ENCODE assay signal across 8 mouse cellular contexts in genomic region chr1:36279202-36279601, GRCm38 (mm10). TPM values are rescaled to one million over a fixed set of nuclear protein-coding genes. Genes with fewer than 3 reads are reported as not detected.
A peak's percentile ranks its signal among the peaks of the same experiment; 100 is the strongest.
DNase-seq lines count a peak whose midpoint lies in the region; ATAC-seq and TF ChIP-seq lines count a peak whose summit lies in the region.

No protein-coding gene starts in this region.

- peaks cover 6% of the 10 kb centered on the region; the same call in 1 of the 2 replicates for H3K4me1 ChIP-seq in hindbrain, embryonic 10.5 days (replicated peaks)
- no peaks in the 10 kb centered on the region for H3K4me1 ChIP-seq in hindbrain, embryonic 13.5 days (replicated peaks)
- peaks cover 6% of the 10 kb centered on the region for H3K4me1 ChIP-seq in bone marrow macrophage, adult 2 months (ENCODE audit: control insufficient read depth, insufficient read depth, low read length)
- no peaks in the 10 kb centered on the region; the same call in none of the 2 replicates for H3K4me1 ChIP-seq in embryonic fibroblast, embryonic 13.5 days (ENCODE audit: control insufficient read depth, insufficient read depth, low read length)
- no peaks in the 10 kb centered on the region for H3K4me1 ChIP-seq in midbrain, embryonic 13.5 days (replicated peaks)

- no peaks in the 10 kb centered on the region for H3K27me3 ChIP-seq in hindbrain, embryonic 10.5 days (ENCODE audit: insufficient read depth, poor library complexity, severe bottlenecking)
- no peaks in the 10 kb centered on the region for H3K27me3 ChIP-seq in hindbrain, embryonic 13.5 days
- no peaks in the 10 kb centered on the region for H3K27me3 ChIP-seq in midbrain, embryonic 13.5 days

- peak; percentile 71 for TF ChIP-seq CTCF in bone marrow macrophage, adult 2 months (IDR thresholded peaks at IDR 0.05; ENCODE audit: low read depth, low read length)
- peak; percentile 65; the same call in 1 of the 2 replicates for TF ChIP-seq CTCF in embryonic fibroblast, embryonic 13.5 days (IDR thresholded peaks at IDR 0.05; ENCODE audit: borderline replicate concordance, insufficient read depth, low read length)
- peak; percentile 88 for TF ChIP-seq CTCF in left cerebral cortex, adult 2 months (IDR thresholded peaks at IDR 0.05)

- no peaks in the 10 kb centered on the region for H3K36me3 ChIP-seq in hindbrain, embryonic 10.5 days
- H3K36me3 ChIP-seq in hindbrain, embryonic 13.5 days, result no peaks in the 10 kb centered on the region
- no peaks in the 10 kb centered on the region for H3K36me3 ChIP-seq in midbrain, embryonic 13.5 days

- H3K27ac ChIP-seq in hindbrain, embryonic 10.5 days, result no peak overlapping the region
- no peak overlapping the region for H3K27ac ChIP-seq in hindbrain, embryonic 13.5 days
- H3K27ac ChIP-seq in bone marrow macrophage, adult 2 months (ENCODE audit: insufficient read depth, low read depth, low read length), result no peak overlapping the region
- no peak overlapping the region for H3K27ac ChIP-seq in embryonic fibroblast, embryonic 13.5 days (ENCODE audit: insufficient read depth, low read length)
- H3K27ac ChIP-seq in left cerebral cortex, adult 2 months, result no peak overlapping the region
- H3K27ac ChIP-seq in midbrain, embryonic 13.5 days, result no peak overlapping the region

- H3K4me2 ChIP-seq in hindbrain, embryonic 13.5 days, result no peak overlapping the region
- no peak overlapping the region for H3K4me2 ChIP-seq in midbrain, embryonic 13.5 days (replicated peaks)

- 22% methylated on average over 3 of the region's 3 CpGs for WGBS in hindbrain, embryonic 10.5 days
- 31% methylated on average over 3 of the region's 3 CpGs for WGBS in hindbrain, embryonic 13.5 days
- 28% methylated on average over 3 of the region's 3 CpGs for WGBS in midbrain, embryonic 13.5 days

- TF ChIP-seq POLR2A in bone marrow macrophage, adult 2 months (IDR thresholded peaks at IDR 0.05; ENCODE audit: borderline replicate concordance, low read depth, low read length), result no peak
- no peak for TF ChIP-seq POLR2A in embryonic fibroblast, embryonic 13.5 days (IDR thresholded peaks at IDR 0.05; ENCODE audit: low read depth, low read length)

- no peaks in the 10 kb centered on the region for H3K9me3 ChIP-seq in hindbrain, embryonic 10.5 days
- H3K9me3 ChIP-seq in hindbrain, embryonic 13.5 days, result no peaks in the 10 kb centered on the region
- H3K9me3 ChIP-seq in midbrain, embryonic 13.5 days, result no peaks in the 10 kb centered on the region

- peak; percentile 68 for DNase-seq in hindbrain, embryonic 10.5 days (ENCODE audit: low spot score)
- DNase-seq in left cerebral cortex, adult 2 months (ENCODE audit: extremely low spot score in 1 of 2, low spot score in 2 of 2), result peak; percentile 74 to 80
- peak; percentile 80 to 87 for DNase-seq in spleen, postnatal 36 days (ENCODE audit: low spot score in 2 of 2)

- intact Hi-C loops in left cerebral cortex, adult 2 months (cut with DNase I), result loop anchor here (5.0 to 10.0 kb wide), 2 partner anchors 132 to 1384 kb away; no protein-coding TSS in a partner anchor

- H3K4me3 ChIP-seq in hindbrain, embryonic 10.5 days, result no peak overlapping the region
- H3K4me3 ChIP-seq in hindbrain, embryonic 13.5 days, result no peak overlapping the region
- no peak overlapping the region for H3K4me3 ChIP-seq in bone marrow macrophage, adult 2 months (ENCODE audit: insufficient read depth, low read length)
- no peak overlapping the region for H3K4me3 ChIP-seq in embryonic fibroblast, embryonic 13.5 days (ENCODE audit: insufficient read depth, low read length)
- H3K4me3 ChIP-seq in left cerebral cortex, adult 2 months, result no peak overlapping the region
- no peak overlapping the region for H3K4me3 ChIP-seq in midbrain, embryonic 13.5 days (replicated peaks)

- ATAC-seq in hindbrain, embryonic 13.5 days (ENCODE audit: low FRiP score), result no peak
- ATAC-seq in hematopoietic stem cell, adult 5-6 weeks (replicated peaks in 1 of 2; ENCODE audit: insufficient read depth in 1 of 2, low FRiP score in 2 of 2, low TSS enrichment in 1 of 2, low read depth in 1 of 2, poor library complexity in 2 of 2, severe bottlenecking in 2 of 2), result peak; percentile 77 to 83
- peak; percentile 40; the same call in 1 of the 2 replicates for ATAC-seq in midbrain, embryonic 13.5 days

- H3K9ac ChIP-seq in hindbrain, embryonic 13.5 days, result no peak overlapping the region
- H3K9ac ChIP-seq in midbrain, embryonic 13.5 days (replicated peaks), result no peak overlapping the region

RNA-seq across cellular contexts. Expression of gene Neurl3, which starts 4.7 kb away (rescaled TPM):
- 0.30 and 0.31 TPM in 2 replicates for polyA plus RNA-seq in hindbrain, embryonic 10.5 days (2016; fragmentation: Nextera tagmentation; extraction: Ambion mirVana)
- polyA plus RNA-seq in hindbrain, embryonic 13.5 days (2015; fragmentation: Nextera tagmentation; extraction: Ambion mirVana), result 1.3 and 1.4 TPM in 2 replicates
- 168 and 181 TPM in 2 replicates for polyA plus RNA-seq in bone marrow macrophage, adult 2 months (2012; ENCODE audit: insufficient read depth, insufficient read length, missing spikeins)
- 0.46 TPM in 1 of 2 replicates, not detected in the other for polyA plus RNA-seq in embryonic fibroblast, embryonic 13.5 days (2011; ENCODE audit: insufficient read length, low read depth, missing spikeins)
- total RNA-seq in hematopoietic stem cell, adult 5-6 weeks (2017), result 64.3 and 66.8 TPM in 2 replicates
- total RNA-seq in left cerebral cortex, adult 2 months (2021), result under 1 TPM; 0.40 to 0.50 TPM
- 0.67 and 0.85 TPM in 2 replicates for polyA plus RNA-seq in midbrain, embryonic 13.5 days (2015; fragmentation: Nextera tagmentation; extraction: Ambion mirVana)

RNA-seq across cellular contexts. Expression of gene Arid5a, which starts 28.3 kb away (rescaled TPM):
- 2.0 and 3.5 TPM in 2 replicates for polyA plus RNA-seq in hindbrain, embryonic 10.5 days (2016; fragmentation: Nextera tagmentation; extraction: Ambion mirVana)
- 3.8 and 4.0 TPM in 2 replicates for polyA plus RNA-seq in hindbrain, embryonic 13.5 days (2015; fragmentation: Nextera tagmentation; extraction: Ambion mirVana)
- 9.4 and 12.7 TPM in 2 replicates for polyA plus RNA-seq in bone marrow macrophage, adult 2 months (2012; ENCODE audit: insufficient read depth, insufficient read length, missing spikeins)
- 7.6 and 13.8 TPM in 2 replicates for polyA plus RNA-seq in embryonic fibroblast, embryonic 13.5 days (2011; ENCODE audit: insufficient read length, low read depth, missing spikeins)
- 33.3 and 38.5 TPM in 2 replicates for total RNA-seq in hematopoietic stem cell, adult 5-6 weeks (2017)
- total RNA-seq in left cerebral cortex, adult 2 months (2021), result 10 to 100 TPM; 16.1 to 23.5 TPM
- 2.3 and 2.4 TPM in 2 replicates for polyA plus RNA-seq in midbrain, embryonic 13.5 days (2015; fragmentation: Nextera tagmentation; extraction: Ambion mirVana)

RNA-seq across cellular contexts. Expression of gene Uggt1, which starts 34.7 kb away (rescaled TPM):
- 51.7 and 54.0 TPM in 2 replicates for polyA plus RNA-seq in hindbrain, embryonic 10.5 days (2016; fragmentation: Nextera tagmentation; extraction: Ambion mirVana)
- polyA plus RNA-seq in hindbrain, embryonic 13.5 days (2015; fragmentation: Nextera tagmentation; extraction: Ambion mirVana), result 44.6 and 45.3 TPM in 2 replicates
- polyA plus RNA-seq in bone marrow macrophage, adult 2 months (2012; ENCODE audit: insufficient read depth, insufficient read length, missing spikeins), result 38.3 and 43.1 TPM in 2 replicates
- 110 and 125 TPM in 2 replicates for polyA plus RNA-seq in embryonic fibroblast, embryonic 13.5 days (2011; ENCODE audit: insufficient read length, low read depth, missing spikeins)
- 76.5 and 89.6 TPM in 2 replicates for total RNA-seq in hematopoietic stem cell, adult 5-6 weeks (2017)
- total RNA-seq in left cerebral cortex, adult 2 months (2021), result 10 to 100 TPM; 48.6 to 50.7 TPM
- polyA plus RNA-seq in midbrain, embryonic 13.5 days (2015; fragmentation: Nextera tagmentation; extraction: Ambion mirVana), result 49.9 and 53.7 TPM in 2 replicates

Comparison
In these comparisons a context has a peak if more than half of its experiments do, and no peak if none do; other contexts are left out.
1. RNA of gene Neurl3, which starts 4.7 kb away (polyA plus RNA-seq): 168 to 181 TPM in bone marrow macrophage, adult 2 months; 1.3 to 1.4 TPM in hindbrain, embryonic 13.5 days, 0.67 to 0.85 TPM in midbrain, embryonic 13.5 days, 0.46 TPM in embryonic fibroblast, embryonic 13.5 days and 0.30 to 0.31 TPM in hindbrain, embryonic 10.5 days; every median in the first group is over 10 times any median in the second.
2. Peak in every context shown above with its lines, with median percentiles within 50 percentile points of each other: DNase-seq and CTCF ChIP-seq.